Mouse (Mus musculus) liver, postnatal 0 days (tissue): ENCODE data around the gene Adamts20. TPM values are rescaled to one million over a fixed set of nuclear protein-coding genes. Genes with fewer than 3 reads are reported as not detected.

Source experiments
- ATAC-seq: fragments of 200-750 bp; cut with Nextera tagmentation; 2 replicates; pipeline ENCODE4 v1.8.0; 2017; ENCODE audit warnings: mild to moderate bottlenecking, moderate library complexity
- DNase-seq: peaks from one replicate; pipeline ENCODE4 v3.0.0-alpha.2; 2016
- H3K27ac ChIP-seq: fragments of 300-500 bp; sonication (generic); 2 replicates; pipeline ENCODE4 v1.5.1; 2014; ENCODE audit warnings: antibody characterized with exemption, moderate library complexity, mild to moderate bottlenecking, low read depth
- H3K27me3 ChIP-seq: fragments of 300-500 bp; sonication (generic); 2 replicates; pipeline ENCODE4 v1.6.1; 2014; ENCODE audit warnings: low read length, control low read depth, mixed read lengths; ENCODE audit not compliant: insufficient read depth
- H3K36me3 ChIP-seq: fragments of 300-500 bp; sonication (generic); replicated peaks from 2 replicates; pipeline ENCODE4 v1.6.1; 2014; ENCODE audit warnings: mild to moderate bottlenecking, control low read depth, low read length, moderate library complexity, mixed read lengths; ENCODE audit not compliant: insufficient read depth
- H3K4me1 ChIP-seq: fragments of 300-500 bp; sonication (generic); 2 replicates; pipeline ENCODE4 v1.6.1; 2014; ENCODE audit warnings: antibody characterized with exemption, mild to moderate bottlenecking, control low read depth; ENCODE audit not compliant: insufficient read depth
- H3K4me2 ChIP-seq: fragments of 300-500 bp; sonication (generic); 2 replicates; pipeline ENCODE4 v1.6.1; 2014; ENCODE audit warnings: low read depth, mild to moderate bottlenecking, low read length, moderate library complexity, mixed read lengths
- H3K4me3 ChIP-seq: fragments of 300-500 bp; sonication (generic); 2 replicates; pipeline ENCODE4 v1.5.1; 2014; ENCODE audit warnings: low read depth, low read length
- H3K9ac ChIP-seq: fragments of 300-500 bp; sonication (generic); replicated peaks from 2 replicates; pipeline ENCODE4 v1.6.1; 2014; ENCODE audit warnings: mild to moderate bottlenecking, moderate library complexity
- H3K9me3 ChIP-seq: fragments of 300-500 bp; sonication (generic); 2 replicates; pipeline ENCODE4 v1.6.1; 2016; ENCODE audit warnings: mild to moderate bottlenecking, control low read depth, low read length, mixed read lengths
- CTCF ChIP-seq: sonication (generic); IDR thresholded peaks from 2 replicates; pipeline ENCODE4 v1.5.1; 2016; ENCODE audit warnings: antibody characterized with exemption, low read depth
- EP300 ChIP-seq: IDR thresholded peaks from 2 replicates; pipeline ENCODE4 v1.6.1; 2016; ENCODE audit warnings: antibody characterized with exemption, low read depth, mild to moderate bottlenecking
- WGBS: fragments of 180-500 bp; shearing (Covaris S2); extraction: QIAGEN DNeasy Blood & Tissue Kit; methylation state at CpG from one replicate; pipeline ENCODE4 v1.1.7; 2014; ENCODE audit not compliant: insufficient replicate concordance; 5-methylcytosine and 5-hydroxymethylcytosine counted together
- polyA plus RNA-seq: library from polyadenylated mRNA; unstranded; fragments of >200 nt; fragmentation: Nextera tagmentation; extraction: Ambion mirVana; gene quantifications from 2 replicates; pipeline ENCODE4 v1.2.1, GENCODE M21; 2015

The Adamts20 gene
- polyA plus RNA-seq, 1 experiment from 2014 or later = not detected

DNA sequence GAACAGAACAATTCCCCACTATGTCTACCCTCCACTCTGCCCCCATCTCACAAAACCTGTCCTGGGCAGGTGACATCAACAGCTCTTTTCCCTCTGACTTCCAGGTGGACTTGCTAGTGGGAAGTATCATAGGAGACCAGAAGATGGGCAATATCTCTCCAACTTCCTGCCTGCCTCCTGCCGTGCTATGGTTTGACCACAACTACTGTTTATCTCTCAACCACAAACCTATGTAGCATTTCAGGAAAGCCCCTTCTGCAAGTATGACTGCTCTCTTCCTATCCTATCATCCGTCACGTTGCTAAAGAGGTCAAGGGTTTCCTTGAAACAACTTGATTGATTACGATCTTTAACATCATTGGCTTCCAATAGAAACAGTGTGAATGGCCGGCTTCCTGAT, 12.4 kb downstream of the Adamts20 start:
- no peaks in the 10 kb centered on the region for H3K36me3 ChIP-seq
- no peaks in the 10 kb centered on the region for H3K9me3 ChIP-seq
- ATAC-seq (no peak), DNase-seq (no peak)
- TF ChIP-seq CTCF (no peak), EP300 (no peak)
- H3K9ac ChIP-seq = no peak overlapping the region
- no peak overlapping the region for H3K27ac ChIP-seq
- 34% methylated on average over 5 of the region's 5 CpGs for WGBS
- no peaks in the 10 kb centered on the region for H3K4me1 ChIP-seq
- H3K4me2 ChIP-seq = no peak overlapping the region
- H3K27me3 ChIP-seq = no peaks in the 10 kb centered on the region
- no peak overlapping the region for H3K4me3 ChIP-seq

DNA sequence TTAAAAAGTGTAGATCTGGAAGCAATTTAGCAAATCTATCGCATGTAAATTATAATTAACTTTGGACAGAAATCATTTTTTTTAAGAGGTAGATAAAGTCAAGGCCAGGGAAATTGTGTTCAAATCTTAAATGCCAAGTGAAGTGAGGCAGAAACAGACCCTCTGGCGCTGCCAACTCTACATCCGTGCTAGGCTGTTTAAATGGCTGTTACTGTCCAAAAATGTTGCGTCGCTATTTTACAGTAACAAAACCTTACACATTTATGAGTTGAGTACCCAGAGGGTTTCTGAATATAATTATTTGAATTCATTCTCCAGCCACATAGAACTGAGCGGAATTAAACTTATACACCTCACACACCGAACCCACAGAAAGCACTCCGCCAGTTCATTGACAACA, 13.6 kb downstream of the Adamts20 start:
- TF ChIP-seq EP300 (no peak), CTCF (no peak)
- Histone ChIP-seq H3K9me3 (no peaks in the 10 kb centered on the region), H3K27ac (no peak overlapping the region), H3K9ac (no peak overlapping the region), H3K4me2 (no peak overlapping the region), H3K36me3 (no peaks in the 10 kb centered on the region), H3K27me3 (no peaks in the 10 kb centered on the region), H3K4me3 (no peak overlapping the region), H3K4me1 (no peaks in the 10 kb centered on the region)
- 84% methylated on average over 8 of the region's 8 CpGs for WGBS
- DNase-seq = no peak
- ATAC-seq = no peak

DNA sequence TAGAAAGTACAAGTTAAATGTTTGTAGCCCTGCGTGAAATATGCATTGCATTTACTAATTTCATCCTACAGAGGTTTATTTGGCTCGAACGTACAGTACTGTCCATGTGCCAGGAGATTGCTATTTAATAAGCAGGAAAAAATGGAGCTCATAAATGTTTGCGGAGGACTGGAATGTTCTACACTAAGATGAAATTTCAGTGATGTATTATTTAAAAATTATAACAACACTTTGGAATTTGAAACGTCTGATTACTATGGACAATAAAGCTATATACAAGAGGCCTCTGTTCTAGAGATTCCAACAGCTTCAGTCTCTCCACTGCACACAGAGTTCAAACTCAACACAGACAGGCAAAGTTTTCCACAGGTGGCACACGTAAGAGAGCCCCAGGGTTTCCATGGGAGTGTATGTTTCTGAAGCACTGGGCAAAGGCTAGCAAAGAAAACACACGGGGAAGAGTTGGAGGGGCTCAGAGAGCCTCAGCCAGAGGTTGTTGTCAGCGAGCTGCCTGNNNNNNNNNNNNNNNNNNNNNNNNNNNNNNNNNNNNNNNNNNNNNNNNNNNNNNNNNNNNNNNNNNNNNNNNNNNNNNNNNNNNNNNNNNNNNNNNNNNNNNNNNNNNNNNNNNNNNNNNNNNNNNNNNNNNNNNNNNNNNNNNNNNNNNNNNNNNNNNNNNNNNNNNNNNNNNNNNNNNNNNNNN, 20.6 kb downstream of the Adamts20 start:
- H3K27ac ChIP-seq = no peak overlapping the region
- 56% methylated on average over 8 of the region's 8 CpGs for WGBS
- no peak for TF ChIP-seq CTCF
- DNase-seq (no peak), ATAC-seq (no peak; the same call in 1 of the 2 replicates)
- H3K4me2 ChIP-seq = no peak overlapping the region
- no peaks in the 10 kb centered on the region for H3K4me1 ChIP-seq
- no peak overlapping the region for H3K4me3 ChIP-seq
- H3K9ac ChIP-seq = no peak overlapping the region
- no peaks in the 10 kb centered on the region for H3K9me3 ChIP-seq
- no peaks in the 10 kb centered on the region for H3K36me3 ChIP-seq
- no peaks in the 10 kb centered on the region for H3K27me3 ChIP-seq

DNA sequence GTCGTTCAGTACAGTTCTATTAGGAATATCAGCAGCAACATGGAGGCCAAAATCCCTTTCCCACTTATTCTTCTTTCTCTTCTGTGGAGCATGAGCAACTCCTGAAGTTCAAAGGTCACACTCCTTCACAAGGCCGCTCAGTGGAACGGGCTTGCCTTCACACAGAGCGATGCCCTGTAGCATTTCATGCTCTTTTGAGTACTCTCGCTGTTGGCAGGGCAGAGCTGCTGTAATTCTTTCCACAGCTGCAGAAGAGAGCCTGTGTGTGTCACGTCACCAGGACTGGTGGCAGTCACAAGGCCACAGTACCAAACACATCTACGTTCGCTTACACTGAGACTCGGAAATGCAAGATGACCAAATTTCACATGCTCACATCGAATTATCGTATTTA, 21.2 kb downstream of the Adamts20 start:
- no peak overlapping the region for H3K27ac ChIP-seq
- no peak for TF ChIP-seq CTCF
- TF ChIP-seq EP300 = no peak
- H3K4me2 ChIP-seq = no peak overlapping the region
- no peak overlapping the region for H3K4me3 ChIP-seq
- no peaks in the 10 kb centered on the region for H3K4me1 ChIP-seq
- WGBS = 81% methylated on average over 11 of the region's 11 CpGs
- H3K9me3 ChIP-seq = no peaks in the 10 kb centered on the region
- H3K27me3 ChIP-seq = no peaks in the 10 kb centered on the region
- H3K9ac ChIP-seq = no peak overlapping the region
- no peaks in the 10 kb centered on the region for H3K36me3 ChIP-seq
- DNase-seq (no peak), ATAC-seq (no peak)

DNA sequence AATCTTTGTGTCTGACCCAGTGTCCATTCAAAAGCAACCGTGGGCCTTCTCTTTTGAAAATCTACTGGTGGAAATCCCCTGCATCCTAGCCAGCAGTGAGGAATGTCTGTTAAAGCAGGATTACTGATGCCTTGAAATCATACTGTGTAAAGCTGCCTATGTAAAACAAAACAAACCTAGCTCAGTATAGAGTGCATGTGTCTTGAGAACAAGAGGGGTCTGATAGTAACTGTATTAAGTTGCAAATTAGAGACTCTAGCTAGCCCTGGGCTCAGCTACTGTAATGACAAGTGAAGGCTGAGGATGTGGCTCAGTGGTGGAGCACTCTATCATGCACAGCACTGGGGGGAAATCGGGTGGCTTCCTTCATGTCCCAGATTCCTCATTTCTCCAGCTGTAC, 22.2 kb downstream of the Adamts20 start:
- Histone ChIP-seq H3K4me3 (no peak overlapping the region), H3K4me1 (no peaks in the 10 kb centered on the region), H3K9ac (no peak overlapping the region), H3K27me3 (no peaks in the 10 kb centered on the region), H3K9me3 (no peaks in the 10 kb centered on the region), H3K4me2 (no peak overlapping the region), H3K27ac (no peak overlapping the region), H3K36me3 (no peaks in the 10 kb centered on the region)
- TF ChIP-seq CTCF (no peak), EP300 (no peak)
- DNase-seq (no peak), ATAC-seq (no peak)
- 52% methylated on average over 2 of the region's 2 CpGs for WGBS

DNA sequence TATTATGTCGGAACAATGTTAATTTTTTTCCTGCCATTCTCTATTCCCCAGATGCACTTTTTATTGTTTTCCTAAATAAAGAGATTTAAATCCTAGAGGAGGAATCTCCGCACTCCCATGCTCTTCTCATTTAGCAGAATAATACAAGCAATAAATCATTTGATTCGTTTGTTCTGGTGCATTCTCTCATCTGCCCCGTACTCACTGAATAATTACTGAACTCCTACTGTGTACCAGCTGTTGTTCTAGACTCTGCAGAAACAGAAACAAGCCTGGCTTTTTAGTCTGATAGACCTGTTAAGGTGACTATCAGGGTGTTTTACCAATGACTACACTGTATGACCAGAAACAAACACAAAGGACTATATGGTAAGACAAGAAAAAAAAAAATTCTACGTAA, 29.7 kb downstream of the Adamts20 start:
- TF ChIP-seq CTCF = no peak
- no peak for TF ChIP-seq EP300
- ATAC-seq (no peak), DNase-seq (no peak)
- no peaks in the 10 kb centered on the region for H3K27me3 ChIP-seq
- no peak overlapping the region for H3K4me2 ChIP-seq
- no peaks in the 10 kb centered on the region for H3K4me1 ChIP-seq
- no peak overlapping the region for H3K9ac ChIP-seq
- no peaks in the 10 kb centered on the region for H3K9me3 ChIP-seq
- 76% methylated on average over 5 of the region's 5 CpGs for WGBS
- H3K27ac ChIP-seq = no peak overlapping the region
- no peaks in the 10 kb centered on the region for H3K36me3 ChIP-seq
- H3K4me3 ChIP-seq = no peak overlapping the region
